Mouse (Mus musculus) megakaryocyte, embryonic 14.5 days (primary cell): ENCODE measurements at regions not wholly inside any gene's neighbourhood (a gene's known extent, or its start where the extent isn't known, plus 50 kb on each side); places are given as distances from the start of the nearest gene placed in this dataset.

Source experiments
- FLI1 ChIP-seq: IDR thresholded peaks from 2 replicates; pipeline ENCODE4 v1.6.1; 2012; ENCODE audit warnings: low read length, inconsistent platforms, mixed read lengths
- GATA1 ChIP-seq: IDR thresholded peaks from 3 replicates; pipeline ENCODE4 v1.6.1; 2012; ENCODE audit warnings: mixed read lengths, low read length, inconsistent platforms, borderline replicate concordance

- no peak for TF ChIP-seq GATA1
- no peak for TF ChIP-seq FLI1
Observed at GRCm38 (mm10) chr11:85970287-85970686, 84.1 kb downstream of the Tbx4 start.
